Mouse (Mus musculus): Measurements from ENCODE around the gene Ppm1g. TPM values are rescaled to one million over a fixed set of nuclear protein-coding genes. Genes with fewer than 3 reads are reported as not detected.

The Ppm1g gene
- polyA plus RNA-seq (2012; rRNA removed) (91.2 and 118 TPM in 2 replicates), polyA plus RNA-seq (2014; fragmentation: Nextera tagmentation; extraction: Ambion mirVana) (98.8 and 111 TPM in 2 replicates)

DNA sequence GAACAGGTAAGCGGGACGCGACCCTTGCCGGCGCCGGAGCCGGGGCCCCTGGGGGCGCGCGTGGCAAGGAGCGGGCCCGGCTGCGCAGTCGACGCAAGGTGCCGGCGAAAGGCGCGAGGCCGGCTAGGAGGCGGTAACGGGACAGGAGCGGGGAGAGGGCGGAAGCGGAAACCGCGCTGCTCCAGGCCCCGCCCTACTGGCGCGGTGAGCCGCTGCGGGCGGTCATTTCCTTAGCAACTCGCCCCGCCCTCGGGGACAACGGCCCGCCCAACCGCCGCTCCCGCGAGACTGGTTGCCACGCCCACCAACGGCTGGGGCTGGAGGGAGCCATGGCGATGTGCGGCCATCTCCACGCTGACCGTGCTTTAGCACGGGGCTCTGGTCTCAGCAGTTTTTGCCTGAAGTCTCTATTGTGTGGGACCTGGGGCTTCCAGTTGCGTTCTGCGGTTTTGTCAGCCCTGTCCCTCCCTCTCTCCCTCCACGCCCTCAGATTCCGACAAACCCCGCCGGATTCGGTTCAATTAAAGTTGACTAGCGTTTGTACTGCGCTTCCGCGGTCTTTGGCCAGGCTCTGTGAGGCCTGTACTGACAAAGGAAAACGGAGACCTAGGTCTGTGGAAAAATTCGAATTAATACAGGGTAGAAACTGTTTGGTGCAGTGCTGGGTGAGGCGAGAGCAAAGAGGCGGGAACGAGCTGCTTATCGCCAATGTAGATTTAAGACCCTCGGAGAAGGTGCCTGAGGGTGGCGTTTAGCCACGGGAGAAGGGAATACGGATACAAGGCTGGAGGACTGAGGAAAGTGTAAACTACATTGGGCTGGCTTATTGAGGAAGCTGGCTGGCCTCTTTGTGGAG is at the start of gene Ppm1g:
TSS of gene Ppm1g (minus strand) at position 240 of the 856 bp plus-strand sequence.
- DNase-seq (ENCODE audit: low spot score): peak; percentile 98
- TF ChIP-seq POLR2A (IDR thresholded peaks at IDR 0.05; ENCODE audit: borderline replicate concordance, extremely low read depth, insufficient read depth, insufficient read length): peak; percentile 98; the same call in 1 of the 2 replicates
- H3K27ac ChIP-seq (replicated peaks; ENCODE audit: low read depth, low read length): peak within 1 kb of the TSS; percentile 89
- peak; percentile 95 for ATAC-seq (ENCODE audit: low FRiP score, low read depth)
- peaks cover 8% of the 10 kb centered on the region; the same call in 1 of the 2 replicates for H3K4me1 ChIP-seq (ENCODE audit: control insufficient read depth, insufficient read depth, low read length)
- no peaks in the 10 kb centered on the region for H3K9me3 ChIP-seq (ENCODE audit: control insufficient read depth, low read length)
- H3K36me3 ChIP-seq (ENCODE audit: control insufficient read depth, insufficient read depth, low read length): 0 out of 2 replicates have a peak, but pooled peaks cover 2% of the 10 kb centered on the region
- peak within 1 kb of the TSS; percentile 79 for H3K4me2 ChIP-seq (replicated peaks; ENCODE audit: low read depth, low read length, severe bottlenecking)
- peak within 1 kb of the TSS; percentile 96 for H3K4me3 ChIP-seq (replicated peaks; ENCODE audit: low read length)
- H3K27me3 ChIP-seq (ENCODE audit: control insufficient read depth, insufficient read depth, low read length): no peaks in the 10 kb centered on the region
- peak within 1 kb of the TSS; percentile 71 for H3K9ac ChIP-seq (ENCODE audit: low read depth, low read length, severe bottlenecking)
- under 1% methylated on average over 66 of the region's 70 CpGs for WGBS

GRCm38 (mm10) chr5:31267686-31268085 is 47.2 kb upstream of the Ppm1g start:
- peaks cover 88% of the 10 kb centered on the region for H3K36me3 ChIP-seq (ENCODE audit: control insufficient read depth, insufficient read depth, low read length)
- no peak overlapping the region for H3K4me3 ChIP-seq (replicated peaks; ENCODE audit: low read length)
- no peaks in the 10 kb centered on the region for H3K27me3 ChIP-seq (ENCODE audit: control insufficient read depth, insufficient read depth, low read length)
- H3K9me3 ChIP-seq (ENCODE audit: control insufficient read depth, low read length): no peaks in the 10 kb centered on the region
- H3K4me2 ChIP-seq (replicated peaks; ENCODE audit: low read depth, low read length, severe bottlenecking): no peak overlapping the region
- 87% methylated on average over 6 of the region's 6 CpGs for WGBS
- TF ChIP-seq POLR2A (IDR thresholded peaks at IDR 0.05; ENCODE audit: borderline replicate concordance, extremely low read depth, insufficient read depth, insufficient read length): no peak
- H3K4me1 ChIP-seq (ENCODE audit: control insufficient read depth, insufficient read depth, low read length): no peaks in the 10 kb centered on the region
- H3K27ac ChIP-seq (replicated peaks; ENCODE audit: low read depth, low read length): no peak overlapping the region
- ATAC-seq (ENCODE audit: low FRiP score, low read depth): no peak
- no peak overlapping the region for H3K9ac ChIP-seq (ENCODE audit: low read depth, low read length, severe bottlenecking)
- DNase-seq (ENCODE audit: low spot score): no peak

GRCm38 (mm10) chr5:31266101-31266500 is 45.6 kb upstream of the Ppm1g start:
- DNase-seq (ENCODE audit: low spot score): no peak

DNA sequence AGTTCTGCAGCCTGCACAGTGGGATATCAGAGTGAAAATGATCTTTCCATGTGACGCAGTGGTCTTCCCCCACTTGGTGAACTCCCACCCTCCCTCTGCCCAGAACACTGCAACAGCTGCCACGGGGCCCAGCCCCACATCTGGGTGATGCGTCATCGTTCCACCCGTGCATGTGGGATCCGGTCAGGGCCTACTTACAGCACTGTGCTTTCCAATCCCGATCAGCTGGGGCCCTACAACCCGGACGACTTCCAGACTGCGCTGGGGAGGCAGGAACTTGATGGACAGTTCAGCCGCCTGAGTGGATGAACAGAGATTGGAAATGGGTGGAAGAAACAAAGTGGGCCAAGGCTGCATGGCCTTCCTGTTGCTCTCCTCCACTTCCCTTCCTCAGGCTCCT is 37.1 kb upstream of the Ppm1g start:
- TF ChIP-seq POLR2A (IDR thresholded peaks at IDR 0.05; ENCODE audit: borderline replicate concordance, extremely low read depth, insufficient read depth, insufficient read length): no peak
- Histone ChIP-seq H3K36me3 (ENCODE audit: control insufficient read depth, insufficient read depth, low read length) (peaks cover 87% of the 10 kb centered on the region), H3K27ac (replicated peaks; ENCODE audit: low read depth, low read length) (no peak overlapping the region), H3K4me2 (replicated peaks; ENCODE audit: low read depth, low read length, severe bottlenecking) (no peak overlapping the region), H3K9ac (ENCODE audit: low read depth, low read length, severe bottlenecking) (no peak overlapping the region), H3K4me3 (replicated peaks; ENCODE audit: low read length) (no peak overlapping the region), H3K4me1 (ENCODE audit: control insufficient read depth, insufficient read depth, low read length) (peaks cover 3% of the 10 kb centered on the region; the same call in 1 of the 2 replicates), H3K9me3 (ENCODE audit: control insufficient read depth, low read length) (no peaks in the 10 kb centered on the region), H3K27me3 (ENCODE audit: control insufficient read depth, insufficient read depth, low read length) (no peaks in the 10 kb centered on the region)
- ATAC-seq (ENCODE audit: low FRiP score, low read depth) (peak; percentile 34; the same call in 1 of the 2 replicates), DNase-seq (ENCODE audit: low spot score) (no peak)
- 79% methylated on average over 11 of the region's 11 CpGs for WGBS

More at GRCm38 (mm10) chr5:31266101-31266500, 45.6 kb upstream of the Ppm1g start:
- no peak for TF ChIP-seq POLR2A (IDR thresholded peaks at IDR 0.05; ENCODE audit: borderline replicate concordance, extremely low read depth, insufficient read depth, insufficient read length)
- no peak overlapping the region for H3K4me2 ChIP-seq (replicated peaks; ENCODE audit: low read depth, low read length, severe bottlenecking)
- H3K36me3 ChIP-seq (ENCODE audit: control insufficient read depth, insufficient read depth, low read length): peaks cover 91% of the 10 kb centered on the region
- ATAC-seq (ENCODE audit: low FRiP score, low read depth): no peak
- no peaks in the 10 kb centered on the region for H3K9me3 ChIP-seq (ENCODE audit: control insufficient read depth, low read length)
- WGBS: 87% methylated on average over 7 of the region's 7 CpGs
- H3K27ac ChIP-seq (replicated peaks; ENCODE audit: low read depth, low read length): no peak overlapping the region
- H3K4me1 ChIP-seq (ENCODE audit: control insufficient read depth, insufficient read depth, low read length): no peaks in the 10 kb centered on the region
- H3K4me3 ChIP-seq (replicated peaks; ENCODE audit: low read length): no peak overlapping the region
- H3K27me3 ChIP-seq (ENCODE audit: control insufficient read depth, insufficient read depth, low read length): no peaks in the 10 kb centered on the region
- H3K9ac ChIP-seq (ENCODE audit: low read depth, low read length, severe bottlenecking): no peak overlapping the region

- 89% methylated on average over 2 of the region's 2 CpGs for WGBS
- H3K4me1 ChIP-seq (ENCODE audit: control insufficient read depth, insufficient read depth, low read length): peaks cover 19% of the 10 kb centered on the region
- no peak overlapping the region for H3K4me2 ChIP-seq (replicated peaks; ENCODE audit: low read depth, low read length, severe bottlenecking)
- H3K27me3 ChIP-seq (ENCODE audit: control insufficient read depth, insufficient read depth, low read length): no peaks in the 10 kb centered on the region
- no peak overlapping the region for H3K9ac ChIP-seq (ENCODE audit: low read depth, low read length, severe bottlenecking)
- H3K27ac ChIP-seq (replicated peaks; ENCODE audit: low read depth, low read length): no peak overlapping the region
- H3K9me3 ChIP-seq (ENCODE audit: control insufficient read depth, low read length): no peaks in the 10 kb centered on the region
- ATAC-seq (ENCODE audit: low FRiP score, low read depth) (no peak), DNase-seq (ENCODE audit: low spot score) (no peak)
- H3K4me3 ChIP-seq (replicated peaks; ENCODE audit: low read length): no peak overlapping the region
- no peak for TF ChIP-seq POLR2A (IDR thresholded peaks at IDR 0.05; ENCODE audit: borderline replicate concordance, extremely low read depth, insufficient read depth, insufficient read length)
- H3K36me3 ChIP-seq (ENCODE audit: control insufficient read depth, insufficient read depth, low read length): peaks cover 81% of the 10 kb centered on the region
Observed at GRCm38 (mm10) chr5:31255971-31256370, 35.5 kb upstream of the Ppm1g start.

All from limb, embryonic 14.5 days (tissue).